In genomic region chr13:64368596-64368995, GRCm38 (mm10) we compare ENCODE assay signal across 9 mouse cellular contexts. TPM values are rescaled to one million over a fixed set of nuclear protein-coding genes. Genes with fewer than 3 reads are reported as not detected.
DNase-seq lines count a peak whose midpoint lies in the region; ATAC-seq and TF ChIP-seq lines count a peak whose summit lies in the region.
"Had no signal": no experiment of that assay in that cellular context is flagged by ENCODE, and none has a peak within 500 bp of the region (broad histone marks: within the 10 kb centered on the region; RNA-seq: fewer than 3 reads in every experiment).

No protein-coding gene starts in this region.

- no peak for ATAC-seq in lung, embryonic 14.5 days (ENCODE audit: insufficient read depth)
- ATAC-seq in limb, embryonic 12.5 days (ENCODE audit: insufficient number of reproducible peaks, insufficient read depth, low FRiP score, low TSS enrichment, low read depth), result no peak
- no peak for ATAC-seq in neural tube, embryonic 15.5 days (ENCODE audit: low FRiP score)
- no peak for ATAC-seq in megakaryocyte-erythroid progenitor cell, adult 5-6 weeks (replicated peaks; ENCODE audit: low FRiP score, low TSS enrichment, poor library complexity, severe bottlenecking)

- H3K4me1 ChIP-seq in cerebellum, adult 2 months (ENCODE audit: control insufficient read depth, insufficient read depth, low read length), result no peaks in the 10 kb centered on the region; the same call in 1 of the 2 replicates
- H3K4me1 ChIP-seq in lung, embryonic 14.5 days (ENCODE audit: insufficient read depth), result no peaks in the 10 kb centered on the region; the same call in 1 of the 2 replicates
- H3K4me1 ChIP-seq in limb, embryonic 12.5 days (replicated peaks), result peaks cover 14% of the 10 kb centered on the region
- peaks cover 18% of the 10 kb centered on the region for H3K4me1 ChIP-seq in neural tube, embryonic 15.5 days

- H3K9ac ChIP-seq in lung, embryonic 14.5 days, result no peak overlapping the region
- no peak overlapping the region for H3K9ac ChIP-seq in limb, embryonic 12.5 days (replicated peaks)
- no peak overlapping the region for H3K9ac ChIP-seq in neural tube, embryonic 15.5 days (replicated peaks)

- no peaks in the 10 kb centered on the region for H3K9me3 ChIP-seq in lung, embryonic 14.5 days (ENCODE audit: low read depth, low read length)
- no peaks in the 10 kb centered on the region for H3K9me3 ChIP-seq in limb, embryonic 12.5 days
- no peaks in the 10 kb centered on the region for H3K9me3 ChIP-seq in neural tube, embryonic 15.5 days (replicated peaks)

- H3K4me2 ChIP-seq in lung, embryonic 14.5 days, result peak overlapping the region; percentile 78
- H3K4me2 ChIP-seq in limb, embryonic 12.5 days, result peak overlapping the region; percentile 79
- H3K4me2 ChIP-seq in neural tube, embryonic 15.5 days, result peak overlapping the region; percentile 85

- H3K36me3 ChIP-seq in lung, embryonic 14.5 days (ENCODE audit: insufficient read depth), result peaks cover 46% of the 10 kb centered on the region
- H3K36me3 ChIP-seq in limb, embryonic 12.5 days, result peaks cover 50% of the 10 kb centered on the region
- H3K36me3 ChIP-seq in neural tube, embryonic 15.5 days, result peaks cover 39% of the 10 kb centered on the region

- H3K27ac ChIP-seq in cerebellum, adult 2 months (ENCODE audit: insufficient read depth, low read length), result no peak overlapping the region
- H3K27ac ChIP-seq in lung, embryonic 14.5 days (ENCODE audit: low read depth), result no peak overlapping the region
- H3K27ac ChIP-seq in limb, embryonic 12.5 days, result no peak overlapping the region
- H3K27ac ChIP-seq in neural tube, embryonic 15.5 days (replicated peaks), result no peak overlapping the region

- no peak for TF ChIP-seq CTCF in cerebellum, adult 2 months (IDR thresholded peaks at IDR 0.05; ENCODE audit: borderline replicate concordance, insufficient read depth, low read depth, low read length)
- no peak for TF ChIP-seq CTCF in lung, embryonic 14.5 days (IDR thresholded peaks at IDR 0.05; ENCODE audit: low read depth)

- H3K4me3 ChIP-seq in cerebellum, adult 2 months (replicated peaks; ENCODE audit: insufficient read depth, low read depth, low read length), result peak overlapping the region; percentile 24
- H3K4me3 ChIP-seq in lung, embryonic 14.5 days (ENCODE audit: low read depth, low read length), result peak overlapping the region; percentile 80
- peak overlapping the region; percentile 79 for H3K4me3 ChIP-seq in limb, embryonic 12.5 days (replicated peaks)
- peak overlapping the region; percentile 87 for H3K4me3 ChIP-seq in neural tube, embryonic 15.5 days (replicated peaks)

- no peaks in the 10 kb centered on the region for H3K27me3 ChIP-seq in cerebellum, adult 2 months (ENCODE audit: control insufficient read depth, insufficient read depth, low read length)
- H3K27me3 ChIP-seq in lung, embryonic 14.5 days (ENCODE audit: insufficient read depth, low read length), result no peaks in the 10 kb centered on the region
- H3K27me3 ChIP-seq in limb, embryonic 12.5 days, result no peaks in the 10 kb centered on the region
- H3K27me3 ChIP-seq in neural tube, embryonic 15.5 days (replicated peaks), result no peaks in the 10 kb centered on the region

- 84% methylated on average over 1 of the region's 1 CpGs for WGBS in cerebellum, adult 2 months
- WGBS in lung, embryonic 14.5 days, result 92% methylated on average over 1 of the region's 1 CpGs
- WGBS in limb, embryonic 12.5 days, result 79% methylated on average over 1 of the region's 1 CpGs
- WGBS in neural tube, embryonic 15.5 days, result 65% methylated on average over 1 of the region's 1 CpGs

- no peak for TF ChIP-seq POLR2A in cerebellum, adult 2 months (IDR thresholded peaks at IDR 0.05; ENCODE audit: borderline replicate concordance, insufficient read depth, low read length)

- DNase-seq in cerebellum, adult 2 months, result no peak
- no peak for DNase-seq in cerebellum, adult 8-10 months
- no peak for DNase-seq in lung, embryonic 14.5 days
- DNase-seq in lung, postnatal 25 days (ENCODE audit: low spot score), result no peak
- no peak for DNase-seq in gastrocnemius, postnatal 4 days (ENCODE audit: low spot score in 2 of 2)
- DNase-seq: kidney, adult 18-20 months had no signal

RNA-seq across cellular contexts. Expression of gene Ctsl, which starts 2.1 kb away (rescaled TPM):
- polyA plus RNA-seq in cerebellum, adult 2 months (2012; rRNA removed), result 150 and 164 TPM in 2 replicates
- 130 and 141 TPM in 2 replicates for polyA plus RNA-seq in lung, embryonic 14.5 days (2014; fragmentation: Nextera tagmentation; extraction: Ambion mirVana)
- polyA plus RNA-seq in limb, embryonic 12.5 days (2016; fragmentation: Nextera tagmentation; extraction: Ambion mirVana), result 153 and 157 TPM in 2 replicates
- polyA plus RNA-seq in neural tube, embryonic 15.5 days (2015; fragmentation: Nextera tagmentation; extraction: Ambion mirVana), result 168 and 392 TPM in 2 replicates
- 16.2 and 27.8 TPM in 2 replicates for total RNA-seq in megakaryocyte-erythroid progenitor cell, adult 5-6 weeks (2014; fragmentation: Nextera tagmentation)
- total RNA-seq in megakaryocyte-erythroid progenitor cell, adult 5-6 weeks (2017), result 53.0 and 118 TPM in 2 replicates
- 100 to 1,000 TPM; 179 to 189 TPM for total RNA-seq in gastrocnemius, postnatal 4 days (2021)

RNA-seq across cellular contexts. Expression of gene Aaed1, which starts 56.1 kb away (rescaled TPM):
- 18.4 and 21.5 TPM in 2 replicates for polyA plus RNA-seq in cerebellum, adult 2 months (2012; rRNA removed)
- 50.1 and 51.9 TPM in 2 replicates for polyA plus RNA-seq in lung, embryonic 14.5 days (2014; fragmentation: Nextera tagmentation; extraction: Ambion mirVana)
- 39.4 and 42.6 TPM in 2 replicates for polyA plus RNA-seq in limb, embryonic 12.5 days (2016; fragmentation: Nextera tagmentation; extraction: Ambion mirVana)
- 17.4 and 24.5 TPM in 2 replicates for polyA plus RNA-seq in neural tube, embryonic 15.5 days (2015; fragmentation: Nextera tagmentation; extraction: Ambion mirVana)
- 20.4 and 26.9 TPM in 2 replicates for total RNA-seq in megakaryocyte-erythroid progenitor cell, adult 5-6 weeks (2014; fragmentation: Nextera tagmentation)
- 56.5 and 65.2 TPM in 2 replicates for total RNA-seq in megakaryocyte-erythroid progenitor cell, adult 5-6 weeks (2017)
- 10 to 100 TPM; 36.5 to 41.9 TPM for total RNA-seq in gastrocnemius, postnatal 4 days (2021)

Comparison
In these comparisons a context has a peak if more than half of its experiments do, and no peak if none do; other contexts are left out.
1. H3K4me3 ChIP-seq: peak in every context shown above with its lines; median percentile 87 in neural tube, embryonic 15.5 days; 80 in lung, embryonic 14.5 days; 79 in limb, embryonic 12.5 days; 24 in cerebellum, adult 2 months.